Mouse (Mus musculus): ENCODE data around the gene Tmem163.

Tmem163 gene

GRCm38 (mm10) chr1:127679498-127680133, at the start of gene Tmem163:
TSS of gene Tmem163 (minus strand) at chr1:127679548.
- DNase-seq: no peak

GRCm38 (mm10) chr1:127729096-127729495, 49.7 kb upstream of the Tmem163 start, which contains the start of gene Acmsd:
TSS of gene Acmsd (plus strand) at chr1:127729413.
- no peak for DNase-seq

DNA sequence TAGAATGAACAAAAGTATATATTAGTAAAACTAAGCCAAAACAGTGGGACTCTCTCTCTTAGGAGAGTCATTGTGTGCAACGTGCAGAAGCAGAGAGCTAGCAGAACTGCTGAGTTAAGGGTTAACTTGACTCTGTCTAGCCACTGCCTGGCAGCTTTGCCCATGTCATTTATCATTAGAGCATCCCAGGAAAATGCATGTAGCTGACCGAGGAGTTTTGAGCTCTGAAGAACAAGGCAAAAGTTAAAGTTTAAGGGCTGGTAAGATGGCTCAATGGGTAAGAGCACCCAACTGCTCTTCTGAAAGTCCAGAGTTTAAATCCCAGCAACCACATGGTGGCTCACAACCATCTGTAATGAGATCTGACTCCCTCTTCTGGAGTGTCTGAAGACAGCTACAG, 44.2 kb upstream of the Tmem163 start:
- no peak for DNase-seq

- no peak for DNase-seq
Measured at GRCm38 (mm10) chr1:127718290-127718689, 38.9 kb upstream of the Tmem163 start.

DNA sequence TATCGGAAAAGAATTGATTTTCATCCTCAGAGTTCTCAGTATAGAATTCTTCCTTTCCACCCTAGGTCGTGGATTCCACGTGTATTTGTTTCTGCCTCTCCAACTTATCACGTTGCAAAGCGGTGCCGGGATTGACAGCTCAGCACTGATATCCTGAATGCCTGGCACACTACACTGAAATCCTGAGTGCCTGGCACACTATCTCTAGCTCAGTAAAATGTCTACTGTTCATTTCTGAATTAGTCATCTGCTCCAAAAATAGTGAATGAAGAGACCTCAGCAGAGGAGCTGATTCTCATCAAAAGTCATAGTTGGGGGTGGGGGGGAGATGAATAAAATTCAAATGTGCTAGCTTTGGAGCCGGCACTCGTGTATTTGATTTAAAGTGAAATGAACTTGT, 37.1 kb upstream of the Tmem163 start:
- DNase-seq: peak; percentile 55

DNA sequence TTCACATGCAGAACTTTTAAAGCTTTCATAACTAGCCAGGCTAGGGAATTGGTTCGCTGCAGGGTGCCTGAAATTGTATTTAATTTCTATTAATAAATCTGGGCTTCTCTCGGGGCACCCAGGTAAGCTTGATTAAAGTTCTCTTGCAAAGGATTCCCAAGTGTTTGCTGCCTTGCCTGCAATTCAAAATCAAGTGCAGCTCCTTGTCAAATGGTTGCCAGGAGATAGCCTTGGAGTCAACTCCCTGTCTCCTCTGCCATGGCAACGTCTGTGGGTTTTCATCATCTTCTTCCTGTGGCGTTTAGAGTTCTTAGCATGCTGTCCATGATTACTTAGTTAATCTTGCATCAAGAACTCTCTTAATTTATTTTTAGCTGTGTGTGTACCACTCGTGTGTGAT, 26.9 kb upstream of the Tmem163 start:
- DNase-seq: no peak

DNA sequence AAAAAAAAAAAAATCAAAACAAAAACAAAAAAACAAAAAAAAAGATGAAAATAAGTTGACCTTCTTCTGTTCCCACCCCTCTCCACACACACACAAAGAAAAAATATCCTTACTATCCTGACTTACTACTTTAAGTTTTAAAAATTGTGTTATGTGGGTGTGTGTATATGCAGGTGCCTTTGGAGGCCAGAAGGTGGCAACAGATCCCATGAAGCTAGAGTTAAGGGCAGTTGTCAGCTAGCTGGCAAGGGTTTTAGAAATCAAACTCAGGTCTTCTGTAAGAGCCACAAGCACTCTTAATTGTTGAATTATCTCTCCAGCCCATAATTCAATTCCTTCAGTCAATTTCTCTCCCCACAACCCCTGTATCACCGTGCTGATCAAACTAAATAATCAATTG, 22.8 kb upstream of the Tmem163 start:
- DNase-seq: no peak

DNA sequence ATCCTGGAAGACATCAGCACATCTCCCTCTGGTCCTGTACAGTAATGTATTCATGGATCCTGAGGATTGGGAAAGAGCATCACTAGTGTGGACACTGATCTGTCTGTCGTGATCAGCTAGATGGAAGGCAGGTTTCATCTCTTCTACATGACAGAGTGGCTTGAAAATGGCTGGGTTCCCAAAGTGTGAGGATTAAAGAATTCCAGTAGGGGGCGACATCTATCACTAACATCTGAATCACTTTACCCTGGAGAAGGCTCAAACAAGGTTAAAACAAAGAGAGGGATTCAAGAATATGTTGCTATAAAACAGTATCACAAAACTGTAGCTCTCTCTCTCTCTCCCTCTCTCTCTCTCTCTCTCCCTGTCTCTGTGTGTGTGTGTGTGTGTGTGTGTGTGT, 17.2 kb upstream of the Tmem163 start:
- DNase-seq: no peak

DNA sequence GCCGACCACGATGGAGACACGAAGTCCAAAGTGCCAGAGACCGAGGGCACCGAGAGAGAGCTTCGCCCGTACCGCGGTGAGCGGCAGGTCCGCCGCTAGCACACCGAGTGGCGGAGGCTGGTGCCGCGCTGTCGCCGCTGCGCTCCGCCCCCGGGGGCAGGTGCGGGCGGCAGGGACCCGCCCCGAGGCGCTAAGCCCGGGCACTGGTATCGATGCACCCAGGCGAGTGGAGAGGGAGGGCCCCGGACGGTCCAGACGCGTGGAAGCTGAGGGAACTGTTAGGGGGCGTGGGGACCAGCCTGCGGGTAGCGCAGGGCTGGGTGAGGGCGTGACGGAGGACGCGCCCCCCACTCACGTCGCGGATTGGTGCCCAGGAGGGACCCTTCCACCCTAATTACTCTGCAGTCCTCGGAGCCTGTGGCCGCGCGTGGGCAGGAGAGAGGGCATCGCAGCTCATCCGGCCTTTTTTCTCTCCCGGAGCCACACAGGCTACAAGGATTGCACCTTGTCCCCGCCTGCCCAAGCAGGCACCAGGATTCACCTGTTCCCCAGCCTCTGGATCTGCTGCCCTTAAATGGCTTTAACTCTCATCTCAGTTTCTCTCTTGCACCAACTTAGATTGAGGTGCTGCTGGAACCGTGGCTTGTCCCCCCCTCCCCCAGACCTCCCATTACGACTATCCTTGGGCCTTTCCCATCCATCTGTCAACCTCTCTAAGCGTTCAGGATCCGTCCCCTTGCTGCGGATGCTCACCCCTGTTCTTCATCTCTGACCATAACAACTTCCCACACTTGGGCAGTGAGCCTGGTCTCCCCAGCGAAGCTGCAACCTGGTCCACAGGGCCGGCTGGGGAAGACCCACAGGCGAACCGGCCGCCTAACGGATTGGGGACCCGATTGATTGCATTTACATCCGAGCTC, 1.4 kb downstream of the Tmem163 start:
- no peak for DNase-seq

- DNase-seq: no peak
Measured at GRCm38 (mm10) chr1:127677131-127677631, 2.2 kb downstream of the Tmem163 start.

GRCm38 (mm10) chr1:127676516-127677099, 2.7 kb downstream of the Tmem163 start:
- DNase-seq: no peak

DNA sequence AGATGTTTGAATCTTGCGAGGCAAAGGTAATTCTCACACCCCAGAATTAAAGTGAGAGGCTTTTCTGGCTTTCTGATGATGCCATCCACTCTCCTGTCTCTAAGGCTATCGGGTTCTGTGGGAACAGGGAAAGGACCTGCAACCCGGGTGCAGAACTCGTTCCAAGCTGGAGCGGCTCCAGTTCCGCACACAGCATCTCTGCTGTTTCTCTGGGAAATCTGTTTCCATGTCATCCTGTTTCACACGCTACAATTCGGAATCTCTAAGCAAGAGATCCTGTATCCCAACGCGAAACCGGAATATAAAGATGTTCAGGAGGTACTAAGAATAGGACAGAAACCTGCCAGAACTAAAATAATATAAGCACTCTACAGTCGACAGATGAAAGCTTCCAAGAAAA, 3.2 kb downstream of the Tmem163 start:
- DNase-seq: no peak

- no peak for DNase-seq
Measured at GRCm38 (mm10) chr1:127675253-127675652, 4.1 kb downstream of the Tmem163 start.

DNA sequence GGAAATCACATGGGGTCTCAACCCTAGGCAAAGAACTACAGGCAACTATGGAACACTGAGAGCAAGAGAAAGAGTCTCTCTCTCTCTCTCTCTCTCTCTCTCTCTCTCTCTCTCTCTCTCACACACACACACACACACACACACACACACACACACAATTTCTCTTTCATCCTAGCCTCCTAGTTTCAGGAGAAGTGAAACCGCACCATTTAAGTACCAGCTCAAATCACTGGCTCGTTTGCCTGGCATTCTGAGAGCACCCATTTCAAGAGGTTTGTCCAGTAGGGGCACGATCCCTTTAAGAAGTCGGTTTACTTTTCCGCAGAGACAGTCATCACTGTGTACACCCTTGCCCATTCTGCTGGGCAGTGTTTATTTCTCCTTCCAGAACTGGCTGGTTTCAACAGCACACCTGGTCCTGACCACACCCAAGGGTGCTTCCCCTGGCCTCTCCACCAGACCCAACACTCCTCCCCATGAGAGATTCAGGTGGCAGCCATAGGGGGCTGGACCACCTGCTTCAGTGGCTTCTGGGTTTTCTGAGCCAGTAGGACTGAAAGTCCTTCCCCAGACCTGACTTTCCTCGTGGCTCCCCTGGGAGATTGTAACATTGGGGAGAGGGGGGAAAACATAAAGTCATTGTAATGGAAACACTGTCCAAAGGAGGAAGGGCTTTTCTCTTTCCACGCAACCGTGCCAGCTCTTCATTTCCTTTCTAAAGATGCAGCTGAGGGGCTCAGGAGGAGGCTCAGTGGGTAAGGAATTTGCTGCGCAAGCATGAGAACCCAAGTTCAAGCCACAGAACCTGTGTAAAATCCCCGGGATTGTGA, 5.9 kb downstream of the Tmem163 start:
- no peak for DNase-seq

DNA sequence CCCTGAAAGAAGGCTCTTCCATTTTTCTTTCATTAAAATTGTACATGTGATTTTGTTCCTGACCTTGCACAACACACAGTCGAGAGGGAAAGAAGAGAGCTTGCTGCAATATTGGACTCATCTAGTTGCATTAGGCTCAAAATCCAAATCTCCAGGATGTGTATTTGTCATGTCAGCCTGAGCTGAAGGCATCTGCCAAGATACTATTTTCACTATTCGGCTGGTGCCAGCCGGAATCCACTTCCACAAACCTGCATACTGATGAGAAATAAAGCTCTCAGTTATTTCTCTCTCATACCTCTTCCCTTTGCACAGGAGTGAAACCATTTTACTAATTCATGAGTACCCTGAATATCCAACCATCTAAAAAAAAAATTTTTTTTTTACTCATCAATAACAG, 11.2 kb downstream of the Tmem163 start:
- no peak for DNase-seq

GRCm38 (mm10) chr1:127667110-127667860, 12.1 kb downstream of the Tmem163 start:
- no peak for DNase-seq

GRCm38 (mm10) chr1:127666221-127666620, 13.1 kb downstream of the Tmem163 start:
- no peak for DNase-seq

- no peak for DNase-seq
Measured at GRCm38 (mm10) chr1:127662385-127663068, 16.8 kb downstream of the Tmem163 start.

DNA sequence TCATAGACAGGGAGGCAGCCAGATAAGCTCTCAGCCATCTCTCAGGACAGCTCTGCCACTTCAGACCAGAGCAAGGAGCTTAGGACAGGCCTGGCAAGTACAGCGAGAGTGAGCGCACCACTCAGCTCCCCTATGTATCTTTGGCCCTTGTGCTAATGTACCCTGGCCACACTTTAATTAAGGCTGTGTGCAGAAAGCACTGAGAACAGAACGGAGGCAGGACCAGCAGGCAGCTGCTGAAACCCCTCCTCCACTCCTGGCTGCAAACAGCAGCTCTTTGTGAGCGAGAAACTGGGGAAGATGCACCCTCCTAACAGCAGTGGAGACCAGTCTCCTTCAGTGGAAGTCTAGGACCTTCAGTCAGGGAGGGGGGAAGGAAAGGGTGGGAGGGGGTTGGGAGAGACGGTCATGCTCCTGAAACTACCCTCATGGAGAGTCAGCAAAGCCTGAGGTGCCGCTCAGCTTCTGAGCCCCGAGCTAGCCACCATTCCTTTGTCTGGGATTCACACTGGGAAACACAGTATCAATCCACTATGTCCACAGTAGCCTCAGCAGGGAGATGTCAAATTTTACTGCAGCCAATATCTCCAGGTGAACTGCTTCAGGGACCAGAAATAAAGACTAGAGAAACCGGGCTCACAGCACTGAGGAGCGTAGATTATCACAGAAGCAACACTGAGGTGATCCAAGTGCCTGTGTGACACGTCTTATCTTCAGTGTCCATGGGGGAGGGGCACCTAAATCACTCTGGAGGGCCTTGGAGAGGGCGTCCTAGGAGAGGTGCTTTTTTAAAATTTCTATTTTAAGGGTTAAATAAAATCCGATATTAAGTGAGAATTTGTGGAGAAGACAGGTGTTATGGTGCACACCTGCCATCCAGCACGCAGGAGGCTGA, 18.0 kb downstream of the Tmem163 start:
- DNase-seq: no peak

DNA sequence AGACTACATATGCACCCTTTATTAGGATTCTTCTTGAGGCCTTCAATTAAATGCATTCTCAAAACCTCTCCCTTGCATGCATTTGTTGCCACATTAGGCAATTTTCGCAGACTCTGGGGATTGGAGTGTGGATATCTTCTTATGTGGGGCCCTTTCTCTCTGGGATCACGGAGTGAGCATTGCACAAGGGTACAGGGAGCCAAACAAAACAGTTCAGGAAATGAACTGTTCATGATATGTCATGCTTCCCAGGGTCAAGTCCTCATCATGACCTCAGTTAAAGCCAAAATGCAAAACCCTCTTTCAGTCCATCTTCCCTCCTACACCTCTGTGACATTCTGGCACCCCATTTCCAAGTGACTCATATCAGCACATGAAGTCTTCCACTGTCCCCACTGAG, 27.8 kb downstream of the Tmem163 start:
- DNase-seq: no peak

Measured in layer of hippocampus, adult 9-11 months (tissue).